Mouse (Mus musculus): Measurements from ENCODE around the gene Atp1a3.

Atp1a3 gene

GRCm38 (mm10) chr7:24955226-24955625, 50.5 kb downstream of the Atp1a3 start:
- DNase-seq, result no peak

GRCm38 (mm10) chr7:24954450-24954849, 51.3 kb downstream of the Atp1a3 start:
- peak in 1 of 2 experiments; percentile 16 for DNase-seq

- DNase-seq, result no peak
Measured at GRCm38 (mm10) chr7:24953966-24954365, 51.8 kb downstream of the Atp1a3 start.

GRCm38 (mm10) chr7:24949958-24950623, 55.7 kb downstream of the Atp1a3 start:
- DNase-seq, result peak; percentile 68 to 79

GRCm38 (mm10) chr7:24948774-24949173, 57.0 kb downstream of the Atp1a3 start:
- DNase-seq, result no peak

- DNase-seq, result no peak
Measured at GRCm38 (mm10) chr7:24947316-24948048, 58.3 kb downstream of the Atp1a3 start.

- no peak for DNase-seq
Measured at GRCm38 (mm10) chr7:24944257-24944950, 61.4 kb downstream of the Atp1a3 start, which contains the start of gene Gm4881. Gm4881 (minus strand) TSS chr7:24944494.

- DNase-seq, result no peak
Measured at GRCm38 (mm10) chr7:24943641-24944040, 62.1 kb downstream of the Atp1a3 start.

- no peak for DNase-seq
Measured at GRCm38 (mm10) chr7:24931651-24932050, 74.1 kb downstream of the Atp1a3 start.

GRCm38 (mm10) chr7:24930475-24930874, 75.3 kb downstream of the Atp1a3 start:
- no peak for DNase-seq

All from kidney, postnatal 25 days (tissue).